Mouse (Mus musculus) liver, embryonic 14.5 days (tissue): ENCODE results near the gene Igdcc3. TPM values are rescaled to one million over a fixed set of nuclear protein-coding genes. Genes with fewer than 3 reads are reported as not detected.

Experiments
- ATAC-seq: fragments of 200-750 bp; cut with Nextera tagmentation; 2 replicates; pipeline ENCODE4 v1.8.0; 2017; ENCODE audit warnings: moderate number of reproducible peaks, mild to moderate bottlenecking, moderate library complexity; ENCODE audit not compliant: insufficient read depth
- DNase-seq, 3 experiments: peaks; one replicate each; pipeline ENCODE4 v3.0.0-alpha.2; 2012 to 2013; ENCODE audit warnings: low read depth in 3 of 3, low spot score in 3 of 3
- H3K27ac ChIP-seq: fragments of 300-500 bp; sonication (generic); 2 replicates; pipeline ENCODE4 v1.5.1; 2014; ENCODE audit warnings: moderate library complexity, mild to moderate bottlenecking, control low read depth, inconsistent platforms
- H3K27me3 ChIP-seq: fragments of 300-500 bp; sonication (generic); 2 replicates; pipeline ENCODE4 v1.6.1; 2014; ENCODE audit warnings: mild to moderate bottlenecking, low read length, moderate library complexity; ENCODE audit not compliant: control insufficient read depth, insufficient read depth
- H3K36me3 ChIP-seq: fragments of 300-500 bp; sonication (generic); replicated peaks from 2 replicates; pipeline ENCODE4 v1.6.1; 2014; ENCODE audit warnings: low read depth; ENCODE audit not compliant: control insufficient read depth, insufficient read depth
- H3K4me1 ChIP-seq, 2 experiments: fragments of 200-500 bp in 1 of 2; fragments of 300-500 bp in 1 of 2; sonication (generic) in 1 of 2; replicated peaks; 2 replicates each; pipeline ENCODE4 v1.6.1; 2012 to 2014; ENCODE audit warnings: antibody characterized with exemption in 1 of 2, inconsistent platforms in 1 of 2, low read length in 1 of 2; ENCODE audit not compliant: control insufficient read depth in 2 of 2, insufficient read depth in 2 of 2
- H3K4me2 ChIP-seq: fragments of 300-500 bp; sonication (generic); 2 replicates; pipeline ENCODE4 v1.6.1; 2014; ENCODE audit warnings: low read depth, mild to moderate bottlenecking, control low read depth, moderate library complexity
- H3K4me3 ChIP-seq, 2 experiments: fragments of 200-500 bp in 1 of 2; fragments of 300-500 bp in 1 of 2; sonication (generic) in 1 of 2; 2 replicates each; pipeline ENCODE4 v1.5.1; 2012 to 2014; ENCODE audit warnings: low read depth in 2 of 2, low read length in 2 of 2, mild to moderate bottlenecking in 2 of 2, control low read depth in 1 of 2, inconsistent platforms in 1 of 2, moderate library complexity in 1 of 2; ENCODE audit not compliant: insufficient read depth in 1 of 2
- H3K9ac ChIP-seq: fragments of 300-500 bp; sonication (generic); replicated peaks from 2 replicates; pipeline ENCODE4 v1.6.1; 2014; ENCODE audit warnings: mild to moderate bottlenecking, control low read depth, moderate library complexity
- H3K9me3 ChIP-seq: fragments of 300-500 bp; sonication (generic); 2 replicates; pipeline ENCODE4 v1.6.1; 2016; ENCODE audit warnings: low read length, mixed read lengths; ENCODE audit not compliant: control insufficient read depth
- CTCF ChIP-seq: IDR thresholded peaks from 2 replicates; pipeline ENCODE4 v1.5.1; 2016; ENCODE audit warnings: antibody characterized with exemption, low read depth, control low read depth
- EP300 ChIP-seq: IDR thresholded peaks from 2 replicates; pipeline ENCODE4 v1.6.1; 2016; ENCODE audit warnings: antibody characterized with exemption, low read depth
- WGBS: fragments of 180-500 bp; shearing (Covaris S2); extraction: QIAGEN DNeasy Blood & Tissue Kit; methylation state at CpG from one replicate; pipeline ENCODE4 v1.1.7; 2014; ENCODE audit not compliant: insufficient replicate concordance; 5-methylcytosine and 5-hydroxymethylcytosine counted together
- polyA plus RNA-seq, 2 experiments: library from polyadenylated mRNA; depleted of rRNA in 1 of 2; stranded (reverse) in 1 of 2; unstranded in 1 of 2; fragments of >200 nt; fragmentation: Nextera tagmentation in 1 of 2; extraction: Ambion mirVana in 1 of 2; gene quantifications; 2 replicates each; pipeline versions ENCODE4 v1.2.1 to v1.2.3; 2012 to 2014

The Igdcc3 gene
- polyA plus RNA-seq, 2 experiments: 0.06 TPM

GRCm38 (mm10) chr9:65172654-65173053 lies 31.7 kb downstream of the Igdcc3 start:
- Histone ChIP-seq H3K4me3 (no peak overlapping the region), H3K27ac (no peak overlapping the region), H3K9ac (no peak overlapping the region), H3K4me2 (no peak overlapping the region), H3K4me1 (no peaks in the 10 kb centered on the region), H3K27me3 (no peaks in the 10 kb centered on the region), H3K9me3 (no peaks in the 10 kb centered on the region), H3K36me3 (no peaks in the 10 kb centered on the region)
- no peak for TF ChIP-seq CTCF
- no peak for TF ChIP-seq EP300
- WGBS: 44% methylated on average over 9 of the region's 9 CpGs
- ATAC-seq (no peak), DNase-seq (no peak)

DNA sequence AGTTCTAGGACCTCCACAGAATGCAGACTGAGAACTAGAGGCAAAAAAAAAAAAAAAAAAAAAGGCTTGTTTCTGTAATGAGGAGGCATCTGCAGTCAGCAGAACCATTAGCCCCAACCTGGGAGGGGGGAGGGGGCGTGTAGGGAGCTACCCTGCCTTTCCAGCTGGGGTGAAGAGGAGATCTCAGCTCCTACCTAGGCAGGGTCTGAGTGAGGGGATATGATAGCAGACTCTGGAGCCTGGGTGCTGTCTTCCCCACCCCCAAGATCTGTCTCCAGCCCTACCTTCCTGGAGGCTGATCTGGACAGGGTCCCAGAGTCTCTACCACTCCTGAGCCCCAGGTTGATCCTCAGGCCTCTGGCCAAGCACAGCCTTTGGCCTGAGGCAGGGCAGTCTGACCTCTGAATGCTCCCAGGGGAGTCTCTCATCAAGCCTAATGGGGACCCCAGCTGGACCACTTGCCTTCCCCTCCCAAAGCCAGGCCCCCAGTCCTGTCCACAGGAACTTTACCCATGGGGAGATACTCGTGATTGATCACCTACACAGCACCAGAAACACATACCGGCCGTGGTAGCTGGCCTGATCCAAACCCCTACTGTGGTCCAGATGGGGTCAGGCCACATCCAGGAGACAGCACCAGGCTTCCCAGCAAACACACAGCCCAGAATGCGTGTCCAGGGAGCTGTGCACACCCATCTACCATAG lies 34.4 kb downstream of the Igdcc3 start:
- H3K9me3 ChIP-seq: no peaks in the 10 kb centered on the region
- peaks cover 3% of the 10 kb centered on the region for H3K27me3 ChIP-seq
- WGBS: 51% methylated on average over 5 of the region's 5 CpGs
- no peaks in the 10 kb centered on the region for H3K36me3 ChIP-seq
- no peak overlapping the region for H3K9ac ChIP-seq
- no peak for TF ChIP-seq EP300
- no peak for TF ChIP-seq CTCF
- no peak overlapping the region for H3K27ac ChIP-seq
- H3K4me3 ChIP-seq: no peak overlapping the region
- ATAC-seq (no peak), DNase-seq (no peak)
- H3K4me2 ChIP-seq: no peak overlapping the region
- H3K4me1 ChIP-seq: no peaks in the 10 kb centered on the region

- Histone ChIP-seq H3K4me3 (no peak overlapping the region), H3K27me3 (peaks cover 3% of the 10 kb centered on the region), H3K36me3 (no peaks in the 10 kb centered on the region), H3K4me2 (no peak overlapping the region), H3K9me3 (no peaks in the 10 kb centered on the region), H3K27ac (no peak overlapping the region), H3K9ac (no peak overlapping the region), H3K4me1 (no peaks in the 10 kb centered on the region)
- 40% methylated on average over 9 of the region's 9 CpGs for WGBS
- no peak for TF ChIP-seq CTCF
- TF ChIP-seq EP300: no peak
- DNase-seq (no peak), ATAC-seq (no peak)
Measured at GRCm38 (mm10) chr9:65175939-65176871, 35.2 kb downstream of the Igdcc3 start.

DNA sequence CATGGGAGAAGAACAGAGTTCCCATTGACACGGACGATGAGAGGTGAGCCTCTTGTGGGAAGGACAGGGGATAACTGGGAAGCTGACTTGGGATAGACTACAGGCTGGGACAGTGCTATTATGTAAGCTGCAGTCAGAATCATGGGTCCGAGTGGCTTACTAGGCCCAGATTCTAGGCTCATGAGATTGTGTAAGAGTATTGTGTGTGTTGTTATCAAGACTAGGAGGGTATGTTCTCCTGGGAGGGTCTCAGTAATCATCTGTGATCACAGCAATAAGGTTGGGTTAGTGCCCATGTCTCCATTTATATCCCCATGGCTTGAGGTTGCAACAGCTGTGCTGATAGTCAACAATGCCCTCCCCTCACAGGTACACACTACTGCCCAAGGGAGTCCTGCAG lies 36.5 kb downstream of the Igdcc3 start:
- H3K27me3 ChIP-seq: peaks cover 3% of the 10 kb centered on the region
- WGBS: 56% methylated on average over 3 of the region's 3 CpGs
- H3K9me3 ChIP-seq: no peaks in the 10 kb centered on the region
- H3K36me3 ChIP-seq: no peaks in the 10 kb centered on the region
- TF ChIP-seq EP300 (no peak), CTCF (no peak)
- no peak overlapping the region for H3K4me3 ChIP-seq
- H3K9ac ChIP-seq: no peak overlapping the region
- H3K4me2 ChIP-seq: no peak overlapping the region
- no peak for ATAC-seq
- no peaks in the 10 kb centered on the region for H3K4me1 ChIP-seq
- DNase-seq: no peak
- H3K27ac ChIP-seq: no peak overlapping the region

GRCm38 (mm10) chr9:65177912-65178311 lies 36.9 kb downstream of the Igdcc3 start:
- Histone ChIP-seq H3K9ac (no peak overlapping the region), H3K4me1 (no peaks in the 10 kb centered on the region), H3K4me3 (no peak overlapping the region), H3K9me3 (no peaks in the 10 kb centered on the region), H3K27ac (no peak overlapping the region), H3K4me2 (no peak overlapping the region), H3K36me3 (no peaks in the 10 kb centered on the region), H3K27me3 (peaks cover 3% of the 10 kb centered on the region)
- TF ChIP-seq CTCF (no peak), EP300 (no peak)
- 49% methylated on average over 10 of the region's 10 CpGs for WGBS
- no peak for ATAC-seq
- no peak for DNase-seq
